1 mouse cellular context compared by ENCODE assay signal in the genomic region with DNA sequence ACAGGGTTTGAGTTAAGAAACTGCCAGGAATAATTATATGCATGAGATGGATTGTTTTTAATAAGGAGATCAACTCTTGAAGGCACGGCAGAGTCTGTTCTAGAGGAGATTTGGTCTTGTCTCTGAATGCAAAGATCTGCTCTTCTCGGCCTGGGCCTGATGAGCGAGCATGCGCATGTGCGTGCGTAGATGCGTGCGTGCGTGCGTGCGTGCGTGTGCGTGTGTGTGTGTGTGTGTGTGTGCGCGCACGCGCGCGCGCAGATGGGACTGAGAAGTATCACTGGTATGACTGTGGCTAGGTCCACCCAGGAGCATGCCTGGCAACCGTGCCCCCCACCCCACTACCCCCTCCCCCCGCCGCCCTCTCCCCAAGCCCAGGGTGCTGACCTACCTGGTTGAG.
TF ChIP-seq lines count a peak whose summit lies in the region.

No protein-coding gene starts in this region.

TF ChIP-seq in ES-E14, 5 proteins besides CTCF, POLR2A, EP300 and RAD21:
- no peak for TF ChIP-seq CHD2 (IDR thresholded peaks at IDR 0.05; ENCODE audit: low read depth, low read length)
